Mouse (Mus musculus): Measurements from ENCODE around the gene Trpv6.

- TF ChIP-seq MAX (IDR thresholded peaks at IDR 0.05) (no peak), CTCF (IDR thresholded peaks at IDR 0.05; ENCODE audit: control insufficient read depth, insufficient read depth, insufficient read length) (no peak), USF1 (IDR thresholded peaks at IDR 0.05; ENCODE audit: low read depth) (no peak)
Measured at GRCm38 (mm10) chr6:41680669-41681068, 44.5 kb upstream of the Trpv6 start, which contains the start of gene Trpv5.
